Mouse (Mus musculus) cerebellum, adult 11 months (tissue): ENCODE measurements around the gene Abcc4.

Source experiments
- DNase-seq: peaks from one replicate; pipeline ENCODE4 v3.0.0; 2022

Abcc4 gene

DNA sequence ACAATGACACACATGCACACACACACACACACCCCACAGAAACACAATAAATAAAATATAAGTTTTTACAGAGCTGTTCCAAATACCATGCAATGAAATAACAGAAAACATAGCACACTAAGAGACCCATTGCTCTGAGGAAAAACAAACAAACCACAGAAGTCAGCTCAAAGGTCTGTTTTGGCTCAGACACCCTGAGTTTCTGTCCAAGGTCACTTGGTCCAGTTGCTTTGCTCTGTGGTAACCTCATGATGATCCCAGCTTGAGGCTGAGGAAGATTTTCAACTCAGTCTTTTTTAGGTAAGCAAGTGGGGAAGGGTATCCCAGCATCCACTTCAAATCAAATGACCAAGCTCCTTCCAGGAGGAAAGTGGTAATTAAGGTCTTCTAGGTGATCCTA lies 4.9 kb upstream of the Abcc4 start:
- no peak for DNase-seq

DNA sequence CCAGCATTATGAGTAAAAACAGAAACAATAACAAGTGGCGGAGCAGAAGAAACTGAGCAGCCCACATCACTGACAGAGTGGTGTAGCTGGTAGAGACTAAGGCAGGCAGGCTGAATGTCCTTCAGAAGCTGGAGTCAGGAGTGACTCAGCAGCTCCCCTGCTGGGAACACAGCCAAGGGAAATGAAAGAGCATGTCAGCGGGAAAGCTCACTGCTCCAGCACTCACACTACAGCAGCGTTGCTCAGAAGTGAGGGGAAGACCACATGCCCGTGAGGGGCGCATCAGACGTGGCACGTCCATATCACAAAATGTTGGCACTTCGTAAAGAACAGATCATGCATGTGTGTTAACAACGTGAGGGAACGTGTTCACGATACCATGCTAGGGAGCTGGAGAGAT lies 3.7 kb upstream of the Abcc4 start:
- peak; percentile 67 for DNase-seq

DNA sequence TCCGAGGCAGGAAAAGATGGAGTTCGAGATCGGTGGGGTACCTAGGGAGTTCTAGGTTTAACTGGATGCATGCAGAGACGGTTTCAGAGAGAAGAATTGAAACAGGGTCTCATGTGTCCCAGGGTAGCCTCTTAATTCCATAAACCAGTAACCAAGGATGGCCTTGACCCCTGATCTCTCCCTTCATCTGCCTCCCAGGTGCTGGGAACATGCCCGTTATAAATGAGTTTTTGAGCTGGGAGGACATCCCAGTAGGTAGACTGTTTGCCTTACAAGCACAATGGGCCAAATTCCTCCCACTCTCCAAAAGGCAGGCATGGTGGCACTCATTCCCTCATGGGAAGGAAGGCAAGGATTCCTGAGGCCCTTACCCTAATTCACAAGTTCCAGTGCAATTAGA lies 2.1 kb upstream of the Abcc4 start:
- DNase-seq: no peak

DNA sequence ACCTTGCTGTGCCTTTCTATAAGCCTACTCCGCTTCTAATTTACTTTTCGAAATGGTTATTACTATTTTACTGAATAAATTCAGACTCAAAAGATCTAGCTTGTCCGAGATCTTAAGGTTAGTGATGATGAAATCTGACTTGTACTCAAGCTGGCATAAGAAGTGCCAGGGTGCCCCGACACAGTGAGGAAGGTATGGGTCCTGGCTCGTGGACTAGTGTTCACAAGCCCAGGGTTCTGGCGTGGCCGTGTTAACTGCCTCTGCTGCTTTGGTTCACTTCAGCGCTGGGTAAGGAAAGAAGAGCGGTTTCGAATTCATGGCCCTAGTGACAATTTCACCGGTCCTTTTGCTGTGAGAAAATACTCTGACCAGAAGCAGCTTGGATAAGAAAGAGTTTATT lies 943 bp upstream of the Abcc4 start:
- no peak for DNase-seq

DNA sequence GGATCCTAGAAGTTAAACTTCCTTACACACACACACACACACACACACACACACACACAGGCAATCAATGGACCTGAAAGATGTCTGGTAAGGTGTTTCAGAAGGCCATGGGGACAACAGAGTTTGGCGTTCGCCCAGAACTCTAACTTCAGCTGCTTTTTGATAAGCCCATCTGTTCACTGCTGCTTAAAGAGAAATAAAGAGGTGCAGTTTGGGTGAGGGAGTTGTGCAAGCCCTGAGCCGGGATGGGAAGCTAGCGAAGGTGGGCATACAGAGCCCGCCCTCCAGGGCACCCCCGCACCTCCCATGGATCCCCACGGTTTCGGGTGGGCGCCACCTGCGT lies 583 bp downstream of the Abcc4 start:
- peak; percentile 48 for DNase-seq

DNA sequence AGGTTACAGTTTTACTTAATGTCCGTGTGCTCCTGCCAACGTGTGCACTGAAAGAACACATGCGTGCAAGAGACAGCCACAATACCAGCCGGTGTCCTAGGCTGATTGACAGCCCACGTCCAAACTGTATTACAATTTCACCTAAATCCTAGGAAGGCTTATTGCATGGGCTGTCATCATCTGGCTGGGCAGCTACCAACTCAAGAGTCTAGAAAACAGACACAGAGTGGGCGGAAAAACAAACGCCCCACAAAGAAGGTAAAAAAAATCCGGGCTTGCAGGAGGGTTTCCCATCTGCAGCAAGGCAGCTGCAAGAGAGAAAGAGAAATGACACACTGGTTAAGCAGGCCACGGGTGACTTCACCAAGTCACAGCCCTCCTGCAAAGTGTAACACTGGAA lies 2.7 kb downstream of the Abcc4 start:
- DNase-seq: no peak

DNA sequence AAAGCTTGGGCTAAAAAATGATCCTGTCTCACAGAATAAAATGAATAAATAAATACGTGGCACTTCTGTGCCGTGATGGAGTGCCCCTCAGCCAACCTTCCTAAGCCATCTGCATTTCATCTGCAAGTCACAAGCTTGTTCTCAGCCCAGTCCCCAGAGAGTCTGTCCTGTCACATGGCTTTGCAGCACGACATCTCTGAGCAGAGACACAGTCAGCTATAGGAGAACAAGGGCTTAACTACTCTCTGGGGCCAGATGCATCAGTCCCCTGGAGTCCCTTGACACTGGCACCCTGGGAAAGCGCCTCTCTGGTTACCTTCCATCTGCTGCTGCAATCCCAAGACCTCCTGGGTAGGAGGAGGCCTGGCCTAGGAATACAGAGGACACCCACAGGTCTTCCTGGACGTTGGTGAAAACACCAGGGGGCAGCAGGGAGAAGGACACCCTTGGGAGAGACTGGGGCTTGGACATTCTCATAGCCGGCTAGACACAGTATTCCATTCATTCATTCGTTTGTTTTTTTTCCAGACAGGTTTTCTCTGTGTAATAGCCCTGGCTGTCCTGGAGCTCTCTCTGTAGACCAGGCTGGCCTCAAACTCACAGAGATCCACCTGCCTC lies 3.9 kb downstream of the Abcc4 start:
- no peak for DNase-seq

DNA sequence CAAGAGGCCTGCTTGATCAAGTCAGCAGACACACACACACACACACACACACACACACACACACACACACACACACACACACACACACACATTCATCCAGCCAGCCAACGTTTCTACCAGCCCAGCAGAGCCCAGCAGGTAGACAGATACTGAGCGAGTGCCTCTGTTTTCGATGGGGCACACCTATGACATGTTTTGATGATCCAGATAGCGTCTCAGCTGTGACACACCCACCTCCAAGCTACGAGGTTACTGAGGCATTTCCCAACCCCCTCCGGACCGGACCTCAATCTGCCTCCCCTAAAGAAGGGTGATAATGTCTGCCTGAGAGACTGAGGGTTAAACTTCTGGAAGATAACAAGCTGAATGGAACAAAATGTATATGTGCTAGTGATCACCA lies 5.4 kb downstream of the Abcc4 start:
- no peak for DNase-seq

DNA sequence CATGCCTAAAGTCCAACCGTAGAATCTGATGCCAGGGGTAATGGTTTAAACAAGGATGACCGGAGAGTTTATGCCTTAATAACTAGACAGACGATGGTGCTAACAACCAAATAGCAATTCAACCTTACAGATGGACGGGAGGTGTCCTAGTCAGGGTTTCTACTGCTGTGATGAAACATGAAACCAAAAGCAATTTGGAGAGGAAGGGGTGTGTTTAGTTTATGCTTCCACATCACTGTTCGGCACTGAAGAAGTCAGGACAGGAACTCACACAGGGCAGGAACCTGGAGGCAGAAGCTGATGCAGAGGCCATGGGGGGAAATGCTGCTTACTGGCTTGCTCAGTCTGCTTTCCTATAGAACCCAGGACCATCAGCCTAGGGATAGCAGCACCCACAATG lies 6.1 kb downstream of the Abcc4 start:
- DNase-seq: no peak

DNA sequence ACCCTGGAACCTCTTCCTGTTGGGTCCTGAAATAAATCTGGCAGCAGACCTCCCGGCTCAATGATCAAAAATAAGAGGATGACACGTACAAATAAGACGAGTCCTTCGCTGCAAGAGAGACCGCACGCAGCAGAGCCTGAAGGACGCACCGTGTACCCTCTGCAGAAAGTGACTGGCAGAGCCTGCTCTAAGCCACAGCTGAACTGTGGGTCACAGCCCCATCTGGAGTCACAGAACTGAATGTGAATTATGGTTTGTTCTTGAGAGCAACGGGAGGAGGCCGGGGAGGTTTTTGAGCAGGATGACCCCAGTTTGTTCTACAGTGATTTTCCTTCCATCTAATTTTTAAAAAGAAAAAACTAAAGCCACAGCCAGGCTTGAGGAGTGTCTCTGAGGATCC lies 6.5 kb downstream of the Abcc4 start:
- DNase-seq: no peak

DNA sequence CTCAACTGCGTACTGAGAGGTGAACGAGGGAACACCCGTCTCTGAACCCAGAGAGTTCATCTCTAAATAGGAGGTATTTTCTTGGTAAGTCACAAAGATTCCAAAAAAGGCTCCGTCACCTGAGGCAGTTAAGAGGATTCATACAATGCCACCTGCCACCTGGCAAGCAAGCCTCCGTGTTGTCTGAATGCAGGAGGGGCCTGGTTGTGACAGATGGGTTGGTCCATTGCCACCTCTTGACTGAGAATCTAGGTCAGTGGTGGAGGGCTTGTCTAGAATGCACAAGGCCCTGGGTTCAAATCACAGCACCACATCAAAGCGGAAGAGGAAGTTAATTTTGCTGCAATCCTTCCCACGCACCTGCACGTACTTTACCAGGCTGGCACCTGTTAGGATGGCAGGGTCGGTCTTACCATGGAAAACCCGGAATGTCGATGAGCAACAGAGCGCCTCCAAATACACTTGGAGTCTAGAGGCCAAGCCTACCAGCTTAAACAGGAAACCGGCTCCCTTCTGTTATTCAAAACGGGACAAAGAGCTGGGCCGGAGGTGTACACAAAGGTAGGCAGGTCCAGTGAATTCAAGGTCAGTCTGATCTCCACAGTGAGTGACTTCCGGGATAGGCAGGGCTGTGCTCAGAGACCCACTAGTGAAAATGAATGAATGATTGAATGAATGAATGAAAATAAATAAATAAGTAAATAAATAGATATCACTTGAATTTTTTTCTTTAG lies 9.3 kb downstream of the Abcc4 start:
- DNase-seq: peak; percentile 38

DNA sequence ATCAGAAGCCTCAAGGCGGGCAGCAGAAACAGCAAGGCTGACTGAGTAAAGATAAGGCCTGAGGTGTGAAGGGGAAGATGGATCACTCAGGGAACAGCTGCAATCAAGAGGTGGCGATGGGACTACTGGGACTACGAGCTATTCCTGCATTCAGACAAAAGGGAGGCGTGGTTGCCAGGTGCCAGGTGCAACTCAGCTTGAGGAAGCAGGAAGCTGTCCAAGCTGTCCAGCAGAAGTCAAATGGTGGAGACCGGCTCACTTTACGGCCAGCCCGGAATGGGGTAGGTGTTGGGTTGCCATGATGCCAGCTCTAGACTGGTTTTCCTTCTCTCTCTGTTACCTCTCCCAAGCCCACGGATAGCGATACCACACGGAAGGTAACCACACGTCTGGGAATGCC lies 10.2 kb downstream of the Abcc4 start:
- no peak for DNase-seq

DNA sequence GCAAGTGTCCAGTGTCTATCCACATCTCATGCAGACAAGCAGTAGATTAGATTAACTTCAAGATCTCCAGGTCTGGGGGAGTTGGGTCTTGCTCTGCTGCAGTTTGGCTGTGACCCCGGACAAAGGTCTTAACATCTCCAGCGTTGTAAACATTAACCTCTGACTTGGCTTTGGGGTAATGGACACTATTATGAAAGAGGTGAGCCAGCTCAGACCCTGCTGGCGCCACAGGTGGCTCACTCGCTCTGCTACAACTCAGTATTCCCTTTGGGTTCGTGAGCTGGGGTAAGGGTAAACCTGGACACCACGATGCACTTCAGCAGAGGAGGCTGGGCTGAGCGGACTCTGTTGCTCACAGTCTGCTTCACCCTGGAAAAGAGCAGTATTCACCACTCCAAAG lies 11.7 kb downstream of the Abcc4 start:
- DNase-seq: no peak

DNA sequence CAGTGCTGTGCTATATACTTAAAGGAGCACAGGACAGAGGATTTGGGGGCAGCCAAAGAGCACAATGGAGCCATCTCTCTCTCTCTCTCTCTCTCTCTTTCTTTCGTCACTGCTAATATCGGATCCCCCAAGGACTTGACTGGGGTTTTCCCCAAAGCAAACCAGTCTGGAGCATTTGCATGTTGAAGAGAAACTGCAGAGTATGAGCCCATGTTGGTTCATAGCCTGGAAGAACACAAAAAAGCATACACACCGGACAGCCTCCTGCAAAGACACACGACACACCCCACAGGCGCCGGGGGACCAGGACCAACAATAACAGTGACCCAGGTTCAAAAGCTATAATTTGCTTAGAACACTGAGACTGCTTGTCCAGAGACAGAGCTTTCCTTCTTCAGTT lies 14.1 kb downstream of the Abcc4 start:
- no peak for DNase-seq

DNA sequence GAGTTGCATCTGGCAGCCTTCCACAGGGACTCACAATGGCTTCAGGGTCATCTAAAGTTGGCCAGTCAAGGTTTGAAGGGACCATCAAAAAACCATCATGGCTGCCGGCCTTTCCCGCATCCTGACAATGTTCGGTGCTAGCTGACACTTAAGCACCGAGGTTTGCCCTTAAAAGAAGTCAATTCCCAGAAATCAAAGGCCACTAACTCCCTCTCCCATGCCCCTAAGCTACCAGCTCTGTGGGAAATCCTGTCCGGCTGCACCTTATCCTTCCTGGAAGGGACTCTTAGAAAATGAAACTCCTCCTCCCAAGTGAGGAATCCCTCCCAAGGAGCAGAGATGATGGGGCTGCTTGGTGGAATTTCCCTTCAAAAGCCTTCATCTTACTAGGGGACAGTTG lies 14.6 kb downstream of the Abcc4 start:
- DNase-seq: no peak

DNA sequence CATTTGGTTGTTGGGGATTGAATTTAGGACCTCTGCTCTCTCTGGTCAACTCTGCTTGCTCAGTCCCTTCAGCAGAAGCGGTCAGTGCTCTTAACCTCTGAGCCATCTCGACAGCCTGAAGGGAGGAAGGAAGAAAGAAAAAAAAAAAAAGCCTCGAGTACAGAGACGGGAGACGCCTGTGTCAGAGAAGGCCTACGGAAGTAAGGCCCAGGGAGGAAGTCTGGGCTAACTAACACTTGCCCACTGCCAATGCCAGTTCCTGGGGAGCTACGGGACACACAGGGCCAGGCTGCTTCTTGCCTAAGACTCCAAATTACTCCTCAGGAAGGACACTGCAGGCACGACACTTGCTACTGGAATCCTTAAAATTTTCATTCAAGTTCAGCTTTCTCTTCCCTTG lies 15.1 kb downstream of the Abcc4 start:
- no peak for DNase-seq

DNA sequence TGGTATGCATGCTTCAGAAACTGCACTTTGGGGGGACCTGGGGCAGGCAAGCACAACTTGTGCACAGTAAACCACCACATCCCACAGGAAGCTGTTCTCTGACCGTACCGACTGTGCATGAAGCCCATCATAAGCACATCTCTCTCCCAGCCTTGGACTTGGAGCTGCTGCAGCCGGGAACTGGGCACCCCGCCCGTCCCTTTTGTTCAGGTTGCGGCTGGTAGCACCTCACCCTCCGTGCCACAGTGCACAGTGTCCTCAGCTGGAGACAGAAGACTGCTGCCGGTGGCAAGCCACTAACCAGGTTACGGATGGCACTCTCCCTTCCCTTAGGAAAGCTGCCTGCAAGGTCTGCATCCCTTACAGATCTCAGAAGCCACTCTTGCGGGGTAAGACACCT lies 15.7 kb downstream of the Abcc4 start:
- no peak for DNase-seq

DNA sequence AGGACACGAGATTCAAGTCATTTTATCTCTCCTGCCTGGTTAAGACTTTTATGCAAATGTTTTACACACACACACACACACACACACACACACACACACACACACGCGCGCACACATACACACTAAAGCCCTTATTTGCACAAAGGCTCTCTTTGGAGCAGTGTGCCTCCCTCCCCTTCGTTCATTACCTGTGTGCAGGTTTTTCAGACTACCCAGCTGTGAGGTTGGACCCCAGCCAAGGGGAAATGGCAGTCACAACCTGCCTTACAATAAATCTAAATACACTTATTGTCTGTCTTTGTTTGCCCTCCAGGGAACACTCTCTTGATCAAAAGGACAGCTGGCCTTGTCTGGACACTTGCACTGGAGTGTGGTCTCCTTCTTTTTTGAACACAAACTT lies 17.4 kb downstream of the Abcc4 start:
- no peak for DNase-seq

DNA sequence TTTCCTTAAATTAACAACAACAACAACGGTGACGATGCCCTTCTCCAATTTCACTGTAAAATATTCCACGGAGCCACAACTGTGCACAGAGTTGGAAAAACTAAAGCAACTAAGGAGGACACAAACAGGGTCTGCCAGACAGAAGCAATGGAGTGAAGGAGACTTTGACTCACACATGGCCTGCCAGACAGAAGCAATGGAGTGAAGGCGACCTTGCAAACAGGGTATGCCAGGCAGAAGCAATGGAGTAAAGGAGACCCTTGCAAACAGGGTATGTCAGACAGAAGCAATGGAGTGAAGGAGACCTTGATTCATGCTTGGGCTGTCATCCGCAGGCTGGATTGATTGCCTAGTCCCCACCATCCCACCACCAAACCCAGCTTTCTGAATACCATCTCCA lies 19.2 kb downstream of the Abcc4 start:
- no peak for DNase-seq

DNA sequence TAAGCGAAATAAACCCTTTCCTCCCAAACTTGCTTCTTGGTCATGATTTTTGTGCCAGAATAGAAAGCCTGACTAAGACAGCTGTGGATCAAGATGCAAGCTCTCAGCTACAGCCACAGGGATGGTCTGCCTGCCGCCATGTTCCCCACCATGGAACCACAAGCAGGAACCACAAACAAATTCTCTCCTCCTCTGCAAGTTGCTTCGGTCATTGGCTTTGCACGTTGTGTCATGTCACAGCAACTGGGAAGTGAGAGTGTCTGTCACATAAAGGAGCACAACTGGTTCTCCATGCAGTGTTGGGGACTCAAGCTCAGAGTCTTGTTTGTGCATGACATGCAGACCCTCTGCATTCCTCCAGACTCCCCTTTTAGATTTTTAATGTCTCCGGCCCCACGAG lies 20.4 kb downstream of the Abcc4 start:
- no peak for DNase-seq

DNA sequence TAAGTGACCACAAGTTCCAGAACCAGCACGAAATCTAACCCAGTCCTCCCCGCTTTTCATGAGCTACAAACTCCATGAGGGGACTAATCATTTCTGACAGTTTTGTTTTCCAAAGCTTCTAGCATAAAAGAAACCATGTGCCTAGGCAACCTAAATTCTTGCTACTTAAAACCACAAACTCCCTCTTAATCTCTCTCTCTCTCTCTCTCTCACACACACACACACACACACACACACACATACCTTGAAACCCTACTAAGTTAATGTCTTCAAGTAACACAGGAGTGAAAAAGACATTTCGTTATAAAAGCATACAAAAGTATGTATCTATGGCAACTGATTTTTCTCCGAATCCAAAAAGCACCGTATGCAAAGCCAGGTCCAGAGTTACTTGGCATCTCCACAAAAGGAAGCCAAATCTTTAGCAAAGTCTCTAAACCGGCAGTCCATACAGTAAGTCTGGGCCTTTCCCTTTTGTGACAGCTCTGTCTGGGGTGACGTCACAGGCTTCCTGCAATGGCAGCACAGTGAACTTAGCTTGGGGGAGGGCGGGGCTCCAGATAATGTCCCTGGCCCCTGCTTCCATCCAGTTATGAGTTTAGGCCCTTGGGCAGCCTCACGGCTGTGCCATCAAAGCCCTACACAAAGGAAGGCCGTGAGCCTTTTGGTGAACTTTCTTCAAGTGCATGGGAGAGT lies 23.5 kb downstream of the Abcc4 start:
- DNase-seq: no peak

DNA sequence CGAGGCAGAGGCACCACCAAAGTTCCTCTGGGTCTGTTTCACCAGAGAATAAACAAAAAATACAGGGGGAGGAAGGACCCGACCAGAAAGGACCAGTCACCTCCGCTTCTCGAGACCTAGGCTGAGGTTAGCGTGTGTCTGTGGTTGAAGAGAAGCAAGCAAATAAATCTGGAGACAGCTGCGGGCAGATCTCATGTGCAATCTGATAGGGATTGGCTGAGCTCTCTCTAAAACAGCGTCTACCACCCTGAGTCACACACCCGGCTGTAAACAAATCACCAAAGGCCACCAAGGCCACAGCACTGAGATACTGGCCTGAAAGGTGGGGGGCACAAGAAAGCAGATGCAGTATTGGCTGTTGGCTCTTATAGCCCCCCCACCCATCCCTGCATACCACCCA lies 24.9 kb downstream of the Abcc4 start:
- no peak for DNase-seq

DNA sequence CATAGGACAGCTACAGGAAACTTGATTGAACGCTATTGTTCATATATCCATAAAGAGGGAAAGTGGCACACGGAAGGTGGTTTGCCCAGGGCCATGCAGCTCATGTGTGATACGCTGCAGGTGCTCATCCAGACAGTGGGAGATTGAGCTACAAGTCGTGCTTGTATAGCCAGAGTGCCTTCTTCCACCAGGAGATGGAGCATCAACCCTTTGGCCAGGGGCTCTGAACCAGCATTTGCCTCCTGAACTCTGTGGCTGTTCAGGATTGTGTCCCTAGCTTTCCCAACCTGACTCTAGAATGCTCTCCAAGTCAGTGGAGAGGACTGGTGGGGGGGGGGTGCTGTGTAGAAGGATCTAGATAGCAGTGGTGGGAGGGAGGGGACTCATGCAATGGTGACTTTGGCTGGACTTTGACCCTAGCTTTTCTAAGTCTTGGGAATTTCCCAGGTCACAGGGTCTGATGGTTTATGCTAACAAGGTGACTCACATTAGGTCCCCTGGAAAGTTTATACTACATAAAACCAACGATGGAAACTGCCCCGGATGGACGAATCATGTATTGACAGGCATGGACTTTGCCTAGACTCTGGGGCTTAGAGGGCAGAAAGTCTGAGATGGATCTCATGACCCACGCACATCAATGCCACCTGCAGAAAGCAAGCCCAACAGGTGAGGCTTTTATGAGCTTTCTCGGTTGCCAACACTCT lies 27.6 kb downstream of the Abcc4 start:
- DNase-seq: no peak
